Mouse (Mus musculus) stomach, postnatal 0 days (tissue): ENCODE data around the gene Zhx3.

Source experiments
- CTCF ChIP-seq: IDR thresholded peaks from 2 replicates; pipeline ENCODE4 v1.5.1; 2016; ENCODE audit warnings: antibody characterized with exemption, low read depth, mild to moderate bottlenecking, moderate library complexity
- EP300 ChIP-seq: optimal IDR thresholded peaks from 2 replicates; pipeline ENCODE3; 2016; ENCODE audit warnings: antibody characterized with exemption

GRCm38 (mm10) chr2:160806091-160806521 lies 66.7 kb downstream of the Zhx3 start:
- TF ChIP-seq EP300, result no peak
- no peak for TF ChIP-seq CTCF
